Mouse (Mus musculus): ENCODE measurements at regions not wholly inside any gene's neighbourhood (a gene's known extent, or its start where the extent isn't known, plus 50 kb on each side); places are given as distances from the start of the nearest gene placed in this dataset.
A peak's percentile ranks its signal among the peaks of the same experiment; 100 is the strongest.

DNA sequence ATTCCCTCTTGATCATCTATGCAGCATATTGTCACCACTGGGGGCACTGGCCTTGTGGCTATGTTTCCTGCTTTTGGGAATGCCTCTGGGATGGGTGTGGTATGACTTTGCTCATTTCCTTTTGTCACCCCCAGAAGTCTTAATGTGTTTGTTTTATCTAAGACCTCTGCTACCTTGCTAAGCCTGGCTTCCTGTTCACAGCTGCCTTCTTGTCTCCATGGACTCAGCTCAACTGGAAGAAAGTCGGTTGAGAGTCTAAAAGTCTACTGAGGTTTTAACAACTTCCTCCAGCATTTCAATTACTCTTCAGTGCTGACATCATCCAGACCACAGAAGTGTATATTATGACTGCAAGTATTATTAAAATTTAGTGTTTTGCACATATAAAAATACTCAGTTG, 220.7 kb upstream of the Rasa1 start:
- TF ChIP-seq CTCF (IDR thresholded peaks at IDR 0.05) (peak; percentile 16; the same call in 1 of the 2 replicates), EP300 (IDR thresholded peaks at IDR 0.05) (no peak)
